Mouse (Mus musculus) limb, embryonic 11.5 days (tissue): ENCODE results near the gene Kalrn. TPM values are rescaled to one million over a fixed set of nuclear protein-coding genes. Genes with fewer than 3 reads are reported as not detected.

Experiments
- ATAC-seq: fragments of 200-750 bp; cut with Nextera tagmentation; 2 replicates; pipeline ENCODE4 v1.8.0; 2017; ENCODE audit warnings: low read depth; ENCODE audit not compliant: insufficient number of reproducible peaks, low FRiP score, low TSS enrichment
- DNase-seq: peaks from one replicate; pipeline ENCODE4 v3.0.0-alpha.2; 2015; ENCODE audit warnings: low spot score
- H3K27ac ChIP-seq: fragments of 300-500 bp; sonication (generic); replicated peaks from 2 replicates; pipeline ENCODE4 v1.5.1; 2014; ENCODE audit warnings: low read depth, mild to moderate bottlenecking, low read length
- H3K27me3 ChIP-seq: fragments of 300-500 bp; sonication (generic); 2 replicates; pipeline ENCODE4 v1.6.1; 2014; ENCODE audit warnings: mild to moderate bottlenecking, low read length, mixed read lengths; ENCODE audit not compliant: control insufficient read depth, insufficient read depth
- H3K36me3 ChIP-seq: fragments of 300-500 bp; sonication (generic); 2 replicates; pipeline ENCODE4 v1.6.1; 2014; ENCODE audit warnings: mild to moderate bottlenecking, low read length, moderate library complexity, mixed read lengths; ENCODE audit not compliant: control insufficient read depth, insufficient read depth
- H3K4me1 ChIP-seq: fragments of 300-500 bp; sonication (generic); 2 replicates; pipeline ENCODE4 v1.6.1; 2014; ENCODE audit warnings: low read length, mixed read lengths; ENCODE audit not compliant: control insufficient read depth, insufficient read depth
- H3K4me2 ChIP-seq: fragments of 300-500 bp; sonication (generic); 2 replicates; pipeline ENCODE4 v1.6.1; 2014; ENCODE audit warnings: low read depth, mild to moderate bottlenecking, moderate library complexity; ENCODE audit not compliant: severe bottlenecking
- H3K4me3 ChIP-seq: fragments of 300-500 bp; sonication (generic); 2 replicates; pipeline ENCODE4 v1.5.1; 2014; ENCODE audit warnings: low read depth, low read length
- H3K9ac ChIP-seq: fragments of 300-500 bp; sonication (generic); 2 replicates; pipeline ENCODE4 v1.6.1; 2014; ENCODE audit warnings: mild to moderate bottlenecking, low read length
- H3K9me3 ChIP-seq: fragments of 300-500 bp; sonication (generic); 2 replicates; pipeline ENCODE4 v1.6.1; 2016; ENCODE audit warnings: low read length; ENCODE audit not compliant: control insufficient read depth
- WGBS: fragments of 180-500 bp; shearing (Covaris S2); extraction: QIAGEN DNeasy Blood & Tissue Kit; methylation state at CpG from one replicate; pipeline ENCODE4 v1.1.7; 2014; 5-methylcytosine and 5-hydroxymethylcytosine counted together
- polyA plus RNA-seq: library from polyadenylated mRNA; unstranded; fragments of >200 nt; fragmentation: Nextera tagmentation; extraction: Ambion mirVana; gene quantifications from 2 replicates; pipeline ENCODE4 v1.2.1, GENCODE M21; 2014

Gene Kalrn
- polyA plus RNA-seq, 1 experiment from 2014 or later, result 11.5 TPM

- WGBS, result 35% methylated on average over 5 of the region's 5 CpGs
- Histone ChIP-seq H3K9ac (no peak overlapping the region), H3K9me3 (no peaks in the 10 kb centered on the region), H3K4me3 (no peak overlapping the region), H3K4me2 (no peak overlapping the region), H3K27me3 (no peaks in the 10 kb centered on the region), H3K4me1 (peaks cover 2% of the 10 kb centered on the region; the same call in 1 of the 2 replicates), H3K36me3 (no peaks in the 10 kb centered on the region), H3K27ac (no peak overlapping the region)
- no peak for ATAC-seq
- DNase-seq, result no peak
These were observed 460.8 kb downstream of the Kalrn start for GRCm38 (mm10) chr16:34112490-34112889.

GRCm38 (mm10) chr16:34110840-34111625, 462.3 kb downstream of the Kalrn start:
- DNase-seq (no peak), ATAC-seq (no peak)
- Histone ChIP-seq H3K4me3 (no peak overlapping the region), H3K9ac (no peak overlapping the region), H3K9me3 (no peaks in the 10 kb centered on the region), H3K4me1 (peaks cover 2% of the 10 kb centered on the region; the same call in 1 of the 2 replicates), H3K36me3 (no peaks in the 10 kb centered on the region), H3K4me2 (no peak overlapping the region), H3K27ac (no peak overlapping the region), H3K27me3 (no peaks in the 10 kb centered on the region)
- WGBS, result 83% methylated on average over 7 of the region's 7 CpGs

GRCm38 (mm10) chr16:34104427-34104826, 468.9 kb downstream of the Kalrn start:
- no peak overlapping the region for H3K4me3 ChIP-seq
- H3K27me3 ChIP-seq, result no peaks in the 10 kb centered on the region
- peaks cover 2% of the 10 kb centered on the region; the same call in 1 of the 2 replicates for H3K4me1 ChIP-seq
- ATAC-seq, result no peak
- H3K9ac ChIP-seq, result no peak overlapping the region
- WGBS, result 92% methylated on average over 6 of the region's 6 CpGs
- H3K4me2 ChIP-seq, result no peak overlapping the region
- no peaks in the 10 kb centered on the region for H3K9me3 ChIP-seq
- no peaks in the 10 kb centered on the region for H3K36me3 ChIP-seq
- H3K27ac ChIP-seq, result no peak overlapping the region
- no peak for DNase-seq

GRCm38 (mm10) chr16:34102742-34103141, 470.6 kb downstream of the Kalrn start:
- H3K9ac ChIP-seq, result no peak overlapping the region
- no peak overlapping the region for H3K4me3 ChIP-seq
- H3K27ac ChIP-seq, result no peak overlapping the region
- no peak for ATAC-seq
- H3K27me3 ChIP-seq, result no peaks in the 10 kb centered on the region
- no peaks in the 10 kb centered on the region for H3K36me3 ChIP-seq
- DNase-seq, result no peak
- no peaks in the 10 kb centered on the region for H3K9me3 ChIP-seq
- no peaks in the 10 kb centered on the region; the same call in 1 of the 2 replicates for H3K4me1 ChIP-seq
- whole genome bisulfite sequencing, result 27% methylated on average over 5 of the region's 5 CpGs
- H3K4me2 ChIP-seq, result no peak overlapping the region

GRCm38 (mm10) chr16:34099795-34100194, 473.5 kb downstream of the Kalrn start:
- H3K4me3 ChIP-seq, result no peak overlapping the region
- DNase-seq (no peak), ATAC-seq (no peak)
- no peaks in the 10 kb centered on the region for H3K9me3 ChIP-seq
- no peaks in the 10 kb centered on the region for H3K36me3 ChIP-seq
- no peak overlapping the region for H3K9ac ChIP-seq
- peaks cover 5% of the 10 kb centered on the region; the same call in 1 of the 2 replicates for H3K4me1 ChIP-seq
- WGBS, result 87% methylated on average over 3 of the region's 3 CpGs
- H3K4me2 ChIP-seq, result no peak overlapping the region
- no peaks in the 10 kb centered on the region for H3K27me3 ChIP-seq
- no peak overlapping the region for H3K27ac ChIP-seq

- DNase-seq, result peak; percentile 80
- H3K4me1 ChIP-seq, result peaks cover 8% of the 10 kb centered on the region; the same call in 1 of the 2 replicates
These were observed 477.7 kb downstream of the Kalrn start for GRCm38 (mm10) chr16:34095548-34096141.

GRCm38 (mm10) chr16:34095093-34095465, 478.3 kb downstream of the Kalrn start:
- Histone ChIP-seq H3K4me2 (peak overlapping the region; percentile 91), H3K9me3 (no peaks in the 10 kb centered on the region), H3K4me1 (peaks cover 8% of the 10 kb centered on the region; the same call in 1 of the 2 replicates), H3K9ac (no peak overlapping the region), H3K27ac (no peak overlapping the region), H3K4me3 (peak overlapping the region; percentile 48), H3K27me3 (no peaks in the 10 kb centered on the region), H3K36me3 (no peaks in the 10 kb centered on the region)
- WGBS, result 0% methylated on average over 3 of the region's 3 CpGs
- ATAC-seq (no peak), DNase-seq (no peak)

More at GRCm38 (mm10) chr16:34095548-34096141, 477.7 kb downstream of the Kalrn start:
- peak overlapping the region; percentile 91 for H3K4me2 ChIP-seq
- no peaks in the 10 kb centered on the region for H3K36me3 ChIP-seq
- ATAC-seq, result peak; percentile 75; the same call in 1 of the 2 replicates
- H3K27me3 ChIP-seq, result no peaks in the 10 kb centered on the region
- under 1% methylated on average over 34 of the region's 34 CpGs for WGBS
- H3K27ac ChIP-seq, result no peak overlapping the region
- H3K9ac ChIP-seq, result peak overlapping the region; percentile 46
- H3K4me3 ChIP-seq, result peak overlapping the region; percentile 48
- H3K9me3 ChIP-seq, result no peaks in the 10 kb centered on the region

GRCm38 (mm10) chr16:34094446-34095092, 478.8 kb downstream of the Kalrn start:
- Histone ChIP-seq H3K9ac (peak overlapping the region; percentile 27), H3K36me3 (no peaks in the 10 kb centered on the region), H3K27me3 (no peaks in the 10 kb centered on the region), H3K4me2 (peak overlapping the region; percentile 91), H3K4me3 (peak overlapping the region; percentile 22), H3K27ac (no peak overlapping the region), H3K9me3 (no peaks in the 10 kb centered on the region), H3K4me1 (peaks cover 10% of the 10 kb centered on the region; the same call in 1 of the 2 replicates)
- peak; percentile 61; the same call in 1 of the 2 replicates for ATAC-seq
- DNase-seq, result peak; percentile 72
- WGBS, result 0% methylated on average over 16 of the region's 16 CpGs
